Mouse (Mus musculus): ENCODE results near the gene Tfpi2.

The Tfpi2 gene

GRCm38 (mm10) chr6:3988750-3989149, at the start of gene Tfpi2:
Tfpi2 (minus strand) TSS chr6:3988919.
- DNase-seq: peak; percentile 7

DNA sequence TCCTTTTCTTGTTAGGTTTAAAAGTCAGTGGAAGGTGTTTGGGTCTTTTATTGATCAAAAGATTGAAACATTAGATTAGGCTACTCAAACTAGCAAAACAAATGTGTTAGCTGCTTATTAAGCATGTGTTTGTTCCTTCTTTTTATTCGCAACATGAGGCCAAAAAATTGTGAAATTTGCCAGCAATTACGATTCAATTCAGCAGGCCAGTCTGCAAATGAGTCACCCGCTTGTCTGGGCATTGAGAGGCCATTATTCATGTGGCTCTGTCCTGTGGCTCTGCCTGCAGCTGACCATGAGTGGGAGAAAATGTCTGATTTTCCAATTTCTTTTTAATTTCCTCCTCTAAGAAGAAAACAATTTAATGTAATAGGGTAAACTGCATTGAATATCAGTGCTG, 42.2 kb upstream of the Tfpi2 start:
- DNase-seq: no peak

DNA sequence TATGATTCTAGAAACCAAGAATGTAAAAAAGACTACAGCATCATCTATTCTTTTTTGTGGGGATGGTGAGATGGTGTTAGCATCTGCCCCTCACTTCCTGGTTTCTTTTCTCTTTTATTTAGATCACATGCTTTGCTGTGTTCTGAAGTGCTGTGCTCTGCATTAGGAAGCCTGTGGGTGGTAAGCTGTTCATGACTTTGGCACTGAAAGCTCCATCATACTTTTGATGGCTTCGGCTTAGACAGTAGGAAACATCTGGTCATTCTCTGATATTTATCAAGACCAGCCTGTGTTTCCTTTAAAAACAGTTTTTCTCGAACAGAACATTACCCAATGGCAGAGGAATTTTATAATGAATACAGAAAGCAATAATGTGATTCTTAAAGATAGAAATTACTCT, 37.6 kb upstream of the Tfpi2 start:
- DNase-seq: no peak

GRCm38 (mm10) chr6:4022645-4023044, 33.9 kb upstream of the Tfpi2 start:
- no peak for DNase-seq

DNA sequence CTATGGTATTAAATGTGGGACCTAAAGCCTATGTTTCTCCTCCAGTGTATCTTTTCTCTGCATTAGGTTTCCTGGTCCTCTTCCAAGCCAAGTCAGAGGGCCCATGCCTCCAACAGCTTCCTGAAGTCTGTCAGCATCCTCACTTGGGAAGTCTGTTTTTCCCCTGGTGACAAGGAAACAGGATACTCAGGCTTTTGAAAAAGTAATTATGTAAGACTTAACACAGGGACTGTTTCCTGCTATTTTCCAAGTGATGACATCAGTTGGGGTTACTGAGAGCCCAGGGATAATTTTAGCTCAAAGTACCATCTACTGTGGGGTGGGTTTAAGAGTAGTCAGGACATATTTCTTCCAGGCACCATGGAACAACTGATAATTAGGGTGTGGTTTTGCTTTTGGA, 20.8 kb upstream of the Tfpi2 start:
- no peak for DNase-seq

- no peak for DNase-seq
Observed at GRCm38 (mm10) chr6:4008501-4009040, 19.9 kb upstream of the Tfpi2 start.

- DNase-seq: no peak
Observed at GRCm38 (mm10) chr6:4004808-4005207, 16.1 kb upstream of the Tfpi2 start.

GRCm38 (mm10) chr6:4003890-4004306, 15.2 kb upstream of the Tfpi2 start, which contains the start of gene Gng11:
Gng11 (plus strand) TSS chr6:4003904.
- DNase-seq: peak; percentile 49

- no peak for DNase-seq
Observed at GRCm38 (mm10) chr6:4003445-4003844, 14.7 kb upstream of the Tfpi2 start.

DNA sequence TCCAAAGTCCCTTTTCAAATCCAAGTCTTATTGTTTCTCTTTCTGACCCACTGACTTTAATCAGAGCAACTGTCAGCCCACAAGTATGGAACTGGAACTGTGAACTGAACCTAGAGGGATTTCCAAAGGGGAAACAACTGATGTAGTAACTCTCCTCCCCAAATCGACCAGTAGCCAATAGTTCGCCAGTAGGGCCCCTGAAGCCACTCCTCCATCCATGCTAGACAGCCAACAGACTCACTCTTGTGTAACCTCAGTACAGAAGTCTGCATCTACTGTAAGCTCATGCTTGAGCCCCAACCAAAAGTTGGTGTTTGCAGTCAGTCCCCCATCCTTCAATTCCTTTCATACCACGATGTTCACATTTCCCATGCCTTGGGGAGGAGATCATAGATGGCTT, 12.0 kb upstream of the Tfpi2 start:
- no peak for DNase-seq

- no peak for DNase-seq
Observed at GRCm38 (mm10) chr6:3999296-3999695, 10.6 kb upstream of the Tfpi2 start.

GRCm38 (mm10) chr6:3998089-3998488, 9.4 kb upstream of the Tfpi2 start:
- no peak for DNase-seq

DNA sequence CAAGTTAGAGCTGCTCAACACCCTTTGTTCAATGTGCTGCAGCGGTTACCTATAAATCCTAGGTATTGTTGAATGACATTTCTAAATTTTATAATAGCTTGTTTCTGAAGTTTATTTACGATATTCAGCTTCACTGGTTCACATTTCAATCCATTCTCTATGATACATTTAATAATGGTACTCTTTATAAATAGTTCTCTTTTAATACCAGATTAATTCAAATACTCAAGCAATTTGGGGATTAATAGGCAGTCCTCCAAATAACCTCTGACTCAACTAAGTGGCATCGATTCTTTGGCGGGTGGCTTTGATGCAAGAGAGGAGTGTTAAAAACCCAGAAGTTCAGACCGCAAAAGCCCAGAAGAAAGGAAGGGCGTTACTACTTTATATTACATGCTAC, 4.8 kb upstream of the Tfpi2 start, which contains the start of gene Gngt1:
Gene Gngt1 (plus strand): TSS at position 301 of the 400 bp plus-strand sequence.
- DNase-seq: no peak

GRCm38 (mm10) chr6:3982661-3983284, 5.9 kb downstream of the Tfpi2 start:
- DNase-seq: no peak

DNA sequence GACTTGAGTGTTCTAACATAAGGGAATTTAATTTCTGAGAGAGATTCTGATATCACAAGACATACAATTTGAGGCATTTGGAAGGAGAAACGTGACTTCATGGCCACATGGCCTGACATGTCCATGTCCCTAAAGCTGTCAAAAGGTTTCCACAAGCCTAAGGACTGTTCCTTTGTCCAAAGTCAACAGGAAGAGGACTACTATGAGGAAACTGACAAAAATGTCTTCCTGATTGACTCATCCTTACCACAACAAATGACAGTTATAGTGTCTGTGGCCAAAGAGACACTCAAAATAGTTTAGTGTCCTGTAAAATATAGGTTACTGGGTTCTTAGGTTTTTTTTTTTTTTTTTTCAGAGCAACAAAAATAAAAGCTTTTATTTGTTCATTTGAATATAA, 15.0 kb downstream of the Tfpi2 start:
- no peak for DNase-seq

- DNase-seq: peak; percentile 18
Observed at GRCm38 (mm10) chr6:3967676-3968626, 20.8 kb downstream of the Tfpi2 start.

GRCm38 (mm10) chr6:3954969-3955368, 33.8 kb downstream of the Tfpi2 start:
- no peak for DNase-seq

GRCm38 (mm10) chr6:3936140-3936714, 52.5 kb downstream of the Tfpi2 start:
- DNase-seq: no peak

DNA sequence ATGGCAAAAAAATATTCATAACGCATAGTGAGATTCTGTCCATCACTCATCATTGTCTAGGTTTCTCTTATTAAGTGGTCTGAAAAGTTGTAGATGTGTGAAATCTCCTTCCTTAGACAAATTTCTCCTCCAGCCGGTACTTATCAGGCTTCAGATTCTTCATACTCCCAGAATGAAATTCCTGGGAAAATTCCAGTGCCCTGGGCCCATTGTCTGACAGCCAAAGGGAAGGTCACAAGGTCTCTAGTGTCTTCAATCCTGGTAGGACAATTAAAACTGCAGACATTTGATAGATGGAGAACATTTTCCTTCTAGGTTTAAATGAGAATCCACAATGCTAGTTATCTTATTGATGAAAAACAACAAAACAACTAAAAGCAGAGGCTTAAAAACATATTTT, 53.1 kb downstream of the Tfpi2 start:
- no peak for DNase-seq

- no peak for DNase-seq
Observed at GRCm38 (mm10) chr6:3935048-3935447, 53.7 kb downstream of the Tfpi2 start.

DNA sequence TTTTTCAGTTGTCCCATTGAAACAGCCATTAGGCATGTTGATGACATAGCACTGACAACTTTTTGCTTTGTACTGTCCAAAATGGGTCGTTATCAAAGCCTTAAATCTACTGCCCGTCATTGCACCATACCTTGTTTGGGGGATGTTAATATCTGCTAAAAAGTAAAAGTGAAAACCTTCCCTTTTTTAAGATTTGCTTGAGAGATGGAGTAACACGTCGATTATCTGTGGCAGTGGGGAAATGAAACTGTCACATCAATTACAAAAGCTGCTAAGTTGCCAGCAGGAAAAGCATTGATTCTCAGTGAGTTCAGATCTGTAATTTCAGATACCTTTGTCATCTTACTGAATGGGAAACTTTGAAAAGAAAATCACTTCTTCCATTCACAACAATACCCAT, 62.6 kb downstream of the Tfpi2 start:
- DNase-seq: no peak

DNA sequence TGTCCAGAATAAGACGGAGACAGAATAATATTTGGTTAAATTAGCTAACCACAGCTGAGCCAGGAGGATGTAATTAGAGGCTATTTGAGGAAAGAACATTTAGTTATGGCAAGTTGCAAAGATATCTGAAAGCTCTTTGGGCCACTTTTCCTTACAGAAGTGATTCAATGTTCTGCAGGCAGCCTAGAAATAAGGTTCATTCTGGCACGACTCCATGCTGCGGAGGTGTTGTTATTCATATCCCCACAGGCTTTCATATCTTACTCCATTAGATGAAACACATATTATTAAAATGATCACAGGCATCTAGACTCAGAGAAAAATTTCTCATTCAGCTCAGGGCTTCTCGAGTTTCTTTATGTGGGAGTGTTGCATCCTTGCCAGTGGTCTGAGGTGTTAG, 65.8 kb downstream of the Tfpi2 start:
- no peak for DNase-seq

DNA sequence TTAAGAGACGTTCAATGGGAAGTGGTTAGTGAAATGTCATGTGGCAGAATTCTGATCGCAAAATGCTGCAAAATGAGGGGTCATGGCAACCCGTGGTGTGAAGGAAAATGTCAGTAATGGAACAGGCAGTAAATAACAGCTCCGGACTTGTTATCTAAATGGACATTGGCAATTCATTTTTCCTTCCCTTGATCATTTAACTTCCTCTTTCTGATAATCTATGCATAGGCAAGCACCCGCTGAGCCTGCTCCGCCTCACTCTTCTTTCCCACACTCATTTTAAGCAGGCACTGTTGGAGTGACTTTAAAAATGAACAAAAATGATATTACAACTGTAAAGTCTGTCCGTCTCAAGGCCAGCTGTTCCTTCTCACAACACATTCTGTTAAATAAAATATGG, 72.7 kb downstream of the Tfpi2 start:
- no peak for DNase-seq
